Mouse (Mus musculus): ENCODE data around the gene Sox6. TPM values are rescaled to one million over a fixed set of nuclear protein-coding genes. Genes with fewer than 3 reads are reported as not detected.

Sox6 gene
- total RNA-seq, 2 experiments from 2014 or later: 54.8 to 56.6 TPM

- intact Hi-C loops (cut with DNase I): no loop called here
- DNase-seq: peak; percentile 17
These were observed 441.2 kb downstream of the Sox6 start for GRCm38 (mm10) chr7:115597376-115597775.

GRCm38 (mm10) chr7:115580461-115580860 lies 458.1 kb downstream of the Sox6 start:
- no peak for DNase-seq
- intact Hi-C loops (cut with DNase I): no loop called here

GRCm38 (mm10) chr7:115579826-115580225 lies 458.8 kb downstream of the Sox6 start:
- intact Hi-C loops (cut with DNase I): no loop called here
- DNase-seq: no peak

- no peak for DNase-seq
These were observed 462.2 kb downstream of the Sox6 start for GRCm38 (mm10) chr7:115576387-115576786.

GRCm38 (mm10) chr7:115574834-115575233 lies 463.8 kb downstream of the Sox6 start:
- intact Hi-C loops (cut with DNase I): no loop called here

More at GRCm38 (mm10) chr7:115576387-115576786, 462.2 kb downstream of the Sox6 start:
- intact Hi-C loops (cut with DNase I): no loop called here

GRCm38 (mm10) chr7:115568821-115569240 lies 469.8 kb downstream of the Sox6 start:
- DNase-seq: peak; percentile 64
- intact Hi-C loops (cut with DNase I): no loop called here

More at GRCm38 (mm10) chr7:115574834-115575233, 463.8 kb downstream of the Sox6 start:
- no peak for DNase-seq

GRCm38 (mm10) chr7:115568301-115568700 lies 470.3 kb downstream of the Sox6 start:
- no peak for DNase-seq
- intact Hi-C loops (cut with DNase I): no loop called here

- no peak for DNase-seq
- intact Hi-C loops (cut with DNase I): no loop called here
These were observed 471.8 kb downstream of the Sox6 start for GRCm38 (mm10) chr7:115566818-115567217.

- intact Hi-C loops (cut with DNase I): no loop called here
- DNase-seq: no peak
These were observed 473.6 kb downstream of the Sox6 start for GRCm38 (mm10) chr7:115565060-115565426.

- DNase-seq: no peak
- intact Hi-C loops (cut with DNase I): no loop called here
These were observed 474.1 kb downstream of the Sox6 start for GRCm38 (mm10) chr7:115564359-115565059.

- intact Hi-C loops (cut with DNase I): no loop called here
- DNase-seq: no peak
These were observed 481.9 kb downstream of the Sox6 start for GRCm38 (mm10) chr7:115556677-115557076.

GRCm38 (mm10) chr7:115550197-115550804 lies 488.3 kb downstream of the Sox6 start:
- DNase-seq: no peak
- intact Hi-C loops (cut with DNase I): no loop called here

GRCm38 (mm10) chr7:115549670-115550069 lies 488.9 kb downstream of the Sox6 start:
- intact Hi-C loops (cut with DNase I): no loop called here
- no peak for DNase-seq

GRCm38 (mm10) chr7:115545585-115546374 lies 492.8 kb downstream of the Sox6 start:
- no peak for DNase-seq
- intact Hi-C loops (cut with DNase I): no loop called here

GRCm38 (mm10) chr7:115543596-115543995 lies 495.0 kb downstream of the Sox6 start:
- DNase-seq: no peak
- intact Hi-C loops (cut with DNase I): no loop called here

GRCm38 (mm10) chr7:115540261-115540660 lies 498.3 kb downstream of the Sox6 start:
- no peak for DNase-seq
- intact Hi-C loops (cut with DNase I): no loop called here

GRCm38 (mm10) chr7:115539003-115539402 lies 499.6 kb downstream of the Sox6 start:
- intact Hi-C loops (cut with DNase I): no loop called here
- no peak for DNase-seq

- intact Hi-C loops (cut with DNase I): no loop called here
- DNase-seq: no peak
These were observed 501.0 kb downstream of the Sox6 start for GRCm38 (mm10) chr7:115537636-115538035.

- no peak for DNase-seq
- intact Hi-C loops (cut with DNase I): no loop called here
These were observed 502.1 kb downstream of the Sox6 start for GRCm38 (mm10) chr7:115536521-115536920.

GRCm38 (mm10) chr7:115531875-115532274 lies 506.7 kb downstream of the Sox6 start:
- no peak for DNase-seq

GRCm38 (mm10) chr7:115531217-115531616 lies 507.4 kb downstream of the Sox6 start:
- intact Hi-C loops (cut with DNase I): no loop called here

More at GRCm38 (mm10) chr7:115531875-115532274, 506.7 kb downstream of the Sox6 start:
- intact Hi-C loops (cut with DNase I): no loop called here

More at GRCm38 (mm10) chr7:115531217-115531616, 507.4 kb downstream of the Sox6 start:
- DNase-seq: no peak

Measured in left cerebral cortex, postnatal 4 days (tissue).